Mouse (Mus musculus) telencephalon, adult 2 months (tissue): ENCODE results near the gene Tagap.
"Not testable (repeated sequence)": the region's sequence is repeated elsewhere in the genome, so short reads cannot be mapped to it uniquely, and the experiment has no call there.

Experiments used
- DNase-seq: peaks from one replicate; pipeline ENCODE4 v3.0.0-alpha.2; 2011; ENCODE audit warnings: low read depth, low spot score

The Tagap gene

DNA sequence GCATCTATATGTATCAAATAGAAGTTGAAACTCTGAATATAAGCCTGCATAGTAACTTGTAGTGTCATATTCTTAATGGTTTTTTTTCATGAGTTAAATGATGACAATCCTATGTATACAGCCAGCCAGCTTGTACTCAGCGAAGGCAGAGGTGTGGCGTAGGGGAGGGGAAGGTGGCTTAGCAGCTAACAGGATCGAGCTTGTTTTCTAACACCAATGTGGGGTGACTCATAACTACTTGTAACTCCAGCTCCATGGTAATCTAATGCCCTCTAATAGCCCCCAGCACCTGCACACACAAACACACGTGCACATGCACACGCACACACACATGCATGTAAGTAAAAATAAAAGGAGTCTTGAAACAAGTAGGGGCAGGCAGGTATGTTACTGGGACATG, 42.7 kb downstream of the Tagap start:
- DNase-seq, result not testable (repeated sequence)

DNA sequence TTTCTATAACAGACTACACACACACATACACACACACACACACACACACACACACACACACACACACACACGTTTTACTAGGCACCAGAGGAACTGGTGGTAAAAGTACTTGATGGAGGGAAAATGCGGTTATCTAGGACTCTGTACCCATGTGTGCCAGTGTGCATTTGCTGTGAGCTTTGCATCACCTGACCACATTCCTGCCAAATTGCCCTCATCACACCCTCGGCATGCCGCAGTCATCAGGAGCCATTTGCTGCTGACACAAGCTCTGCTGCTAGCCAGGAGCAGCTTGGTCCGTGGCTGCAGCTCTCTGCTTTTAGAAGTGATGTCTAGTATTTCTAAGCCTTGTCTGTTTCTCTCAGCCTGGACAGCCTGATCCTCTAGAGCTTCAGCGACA, 44.0 kb downstream of the Tagap start:
- not testable (repeated sequence) for DNase-seq

DNA sequence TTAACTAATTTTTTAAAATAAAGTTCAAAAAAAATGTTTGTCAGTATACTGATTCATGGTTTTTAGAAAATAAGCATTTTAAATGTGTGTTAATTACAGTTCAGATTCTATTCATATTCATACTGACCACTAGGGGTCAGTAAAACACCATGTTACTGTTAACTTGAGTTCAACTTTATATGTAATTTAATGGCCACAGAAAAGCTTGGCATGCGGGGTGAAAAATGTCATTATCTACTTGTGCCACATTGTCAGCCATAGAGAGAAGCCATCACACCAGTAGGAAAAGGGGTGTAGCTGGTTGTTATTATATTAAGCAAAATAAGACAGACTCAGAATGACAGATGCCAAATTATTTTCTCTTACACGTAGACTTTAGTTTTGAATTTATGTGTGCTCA, 57.7 kb downstream of the Tagap start:
- DNase-seq, result not testable (repeated sequence)
